Mouse (Mus musculus) spleen, adult 2 months (tissue): ENCODE data around the gene Insig1. TPM values are rescaled to one million over a fixed set of nuclear protein-coding genes. Genes with fewer than 3 reads are reported as not detected.

Experiments
- DNase-seq, 2 experiments: peaks; one replicate each; pipeline versions ENCODE4 v3.0.0 to v3.0.0-alpha.2; 2012 to 2021; ENCODE audit warnings: low spot score in 2 of 2, low read depth in 1 of 2
- H3K27ac ChIP-seq: fragments of 200-500 bp; 2 replicates; pipeline ENCODE4 v1.5.1; 2012; ENCODE audit warnings: low read length, inconsistent platforms; ENCODE audit not compliant: insufficient read depth
- H3K27me3 ChIP-seq: fragments of 200-500 bp; 2 replicates; pipeline ENCODE4 v1.6.1; 2012; ENCODE audit warnings: mild to moderate bottlenecking, moderate library complexity, low read length, inconsistent platforms; ENCODE audit not compliant: control insufficient read depth, insufficient read depth
- H3K36me3 ChIP-seq: fragments of 200-500 bp; 2 replicates; pipeline ENCODE4 v1.6.1; 2012; ENCODE audit warnings: mild to moderate bottlenecking, low read length, inconsistent platforms; ENCODE audit not compliant: control insufficient read depth, insufficient read depth
- H3K4me1 ChIP-seq: fragments of 200-500 bp; 2 replicates; pipeline ENCODE4 v1.6.1; 2011; ENCODE audit warnings: inconsistent platforms; ENCODE audit not compliant: control insufficient read depth, insufficient read depth, insufficient read length
- H3K4me3 ChIP-seq: fragments of 200-500 bp; 2 replicates; pipeline ENCODE4 v1.5.1; 2011; ENCODE audit warnings: mild to moderate bottlenecking, inconsistent platforms; ENCODE audit not compliant: insufficient read depth, insufficient read length; ENCODE audit errors: extremely low read depth
- CTCF ChIP-seq: fragments of 200-500 bp; IDR thresholded peaks from 2 replicates; pipeline ENCODE4 v1.5.1; 2011; ENCODE audit warnings: mild to moderate bottlenecking, inconsistent platforms; ENCODE audit not compliant: insufficient read depth, insufficient read length, insufficient replicate concordance; ENCODE audit errors: extremely low read depth
- POLR2A ChIP-seq: fragments of 200-500 bp; IDR thresholded peaks from 2 replicates; pipeline ENCODE4 v1.6.1; 2011; ENCODE audit warnings: low read depth, low read length, inconsistent platforms
- WGBS: fragments of 180-500 bp; shearing (Covaris S2); methylation state at CpG from one replicate; pipeline ENCODE4 v1.1.7; 2018; 5-methylcytosine and 5-hydroxymethylcytosine counted together
- polyA plus RNA-seq: library from polyadenylated mRNA; depleted of rRNA; stranded (reverse); fragments of >200 nt; gene quantifications from 2 replicates; pipeline ENCODE4 v1.2.3, GENCODE M21; 2012

Gene Insig1
- polyA plus RNA-seq, 1 experiment, result 20.6 TPM

GRCm38 (mm10) chr5:28061011-28061410, 10.2 kb upstream of the Insig1 start:
- WGBS, result 86% methylated on average over 6 of the region's 6 CpGs
- Histone ChIP-seq H3K4me1 (peaks cover 3% of the 10 kb centered on the region; the same call in 1 of the 2 replicates), H3K27me3 (no peaks in the 10 kb centered on the region), H3K27ac (no peak overlapping the region), H3K4me3 (no peak overlapping the region), H3K36me3 (no peaks in the 10 kb centered on the region)
- DNase-seq, result no peak
- TF ChIP-seq POLR2A, result no peak
- TF ChIP-seq CTCF, result no peak

DNA sequence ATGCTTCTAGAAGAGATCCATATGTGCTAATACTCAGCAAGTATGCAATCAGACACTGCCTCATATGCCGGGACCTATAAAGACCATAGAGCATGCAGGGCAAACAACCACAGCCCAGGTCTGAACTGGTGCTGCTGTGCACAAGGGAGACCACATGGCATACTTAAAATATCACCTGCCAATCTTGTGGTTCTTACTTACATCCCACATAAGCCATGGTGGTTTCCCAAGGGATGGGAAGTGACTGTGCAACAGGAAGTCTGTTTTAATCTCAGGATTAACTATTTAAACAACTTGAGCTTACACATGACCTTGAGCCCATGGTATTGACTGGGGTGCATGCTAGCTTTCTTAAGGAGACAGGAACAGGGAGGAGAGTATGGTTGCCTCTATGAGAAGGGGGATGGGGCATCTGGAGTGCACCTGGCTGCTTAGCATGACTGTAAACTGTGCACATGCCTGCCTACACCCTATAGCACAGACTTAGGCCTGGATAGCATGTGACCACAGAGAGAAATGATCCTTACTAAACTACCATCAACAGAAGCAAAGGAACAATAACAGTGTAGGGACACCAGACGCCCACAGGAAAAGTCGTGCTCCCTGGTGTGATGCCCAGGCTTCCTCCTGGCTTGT, 7.1 kb upstream of the Insig1 start:
- no peak overlapping the region for H3K4me3 ChIP-seq
- no peak overlapping the region for H3K27ac ChIP-seq
- peaks cover 3% of the 10 kb centered on the region; the same call in 1 of the 2 replicates for H3K4me1 ChIP-seq
- H3K36me3 ChIP-seq, result no peaks in the 10 kb centered on the region
- TF ChIP-seq CTCF (no peak), POLR2A (no peak)
- no peaks in the 10 kb centered on the region for H3K27me3 ChIP-seq
- DNase-seq, result no peak
- WGBS, result 9% methylated on average over 3 of the region's 3 CpGs

DNA sequence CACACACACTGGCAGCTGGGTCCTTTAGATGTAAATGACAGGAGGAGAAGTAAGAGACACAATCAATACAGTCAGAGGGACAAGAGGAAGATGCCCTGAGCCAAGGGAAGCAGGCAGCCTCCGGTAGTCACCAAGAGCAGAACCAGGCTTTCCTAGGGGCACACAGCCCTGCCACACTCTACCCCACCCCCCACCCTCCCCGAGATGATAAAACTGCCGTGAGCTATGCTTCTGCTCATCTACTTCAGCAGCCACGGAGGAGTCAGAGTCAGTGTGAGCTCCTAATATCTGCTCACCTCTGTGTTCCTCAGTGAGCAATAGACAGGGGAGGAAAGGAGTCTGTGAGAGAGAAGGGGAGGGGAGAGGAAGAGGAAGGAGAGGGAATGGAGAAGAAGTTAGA, 5.9 kb upstream of the Insig1 start:
- Histone ChIP-seq H3K36me3 (no peaks in the 10 kb centered on the region), H3K4me3 (no peak overlapping the region), H3K27ac (no peak overlapping the region), H3K4me1 (peaks cover 6% of the 10 kb centered on the region; the same call in 1 of the 2 replicates), H3K27me3 (no peaks in the 10 kb centered on the region)
- 14% methylated on average over 4 of the region's 4 CpGs for WGBS
- DNase-seq, result no peak
- TF ChIP-seq POLR2A (no peak), CTCF (no peak)

GRCm38 (mm10) chr5:28066311-28066710, 4.9 kb upstream of the Insig1 start:
- Histone ChIP-seq H3K27ac (no peak overlapping the region), H3K4me1 (peaks cover 8% of the 10 kb centered on the region; the same call in 1 of the 2 replicates), H3K4me3 (no peak overlapping the region), H3K27me3 (no peaks in the 10 kb centered on the region), H3K36me3 (no peaks in the 10 kb centered on the region)
- DNase-seq, result no peak
- 88% methylated on average over 5 of the region's 5 CpGs for WGBS
- no peak for TF ChIP-seq CTCF
- TF ChIP-seq POLR2A, result no peak

DNA sequence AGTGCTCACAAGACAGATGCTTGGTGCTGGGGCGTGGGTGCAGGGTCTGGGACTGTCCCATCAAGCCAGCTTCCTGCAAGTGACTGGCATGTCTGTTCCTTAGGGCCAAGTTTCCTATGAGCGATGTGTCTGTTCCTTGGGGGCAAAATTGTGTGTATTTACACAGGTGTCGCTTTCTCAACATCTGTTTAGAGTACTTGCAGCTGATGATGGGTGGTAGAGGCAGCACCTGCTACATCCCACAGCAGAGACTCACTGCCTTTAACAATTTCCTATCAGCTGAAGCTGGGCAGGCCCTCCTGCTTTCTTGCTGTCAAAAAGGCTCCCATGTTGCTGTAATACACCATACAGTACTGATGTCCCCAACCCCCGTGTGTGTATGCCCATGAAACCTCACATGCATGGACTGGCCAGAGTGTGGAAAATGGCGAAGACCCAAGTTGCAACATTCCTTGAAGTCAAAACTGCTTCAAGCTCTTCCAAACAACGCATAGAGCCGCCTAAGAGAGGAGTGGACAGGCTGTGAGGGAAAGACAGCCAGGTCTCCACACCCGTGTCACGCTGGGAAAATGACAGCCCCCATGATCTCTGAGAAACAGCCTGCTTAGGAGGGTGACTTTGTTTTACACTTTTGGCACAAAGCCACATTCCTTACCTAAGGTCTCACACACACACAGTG, 875 bp upstream of the Insig1 start:
- peak overlapping the region; percentile 28; the same call in 1 of the 2 replicates for H3K27ac ChIP-seq
- H3K4me3 ChIP-seq, result peak overlapping the region; percentile 67
- no peak for TF ChIP-seq POLR2A
- TF ChIP-seq CTCF, result no peak
- H3K4me1 ChIP-seq, result peaks cover 10% of the 10 kb centered on the region; the same call in 1 of the 2 replicates
- H3K36me3 ChIP-seq, result peaks cover 10% of the 10 kb centered on the region
- DNase-seq, result peak; percentile 4 to 9
- WGBS, result 24% methylated on average over 9 of the region's 9 CpGs
- no peaks in the 10 kb centered on the region for H3K27me3 ChIP-seq

DNA sequence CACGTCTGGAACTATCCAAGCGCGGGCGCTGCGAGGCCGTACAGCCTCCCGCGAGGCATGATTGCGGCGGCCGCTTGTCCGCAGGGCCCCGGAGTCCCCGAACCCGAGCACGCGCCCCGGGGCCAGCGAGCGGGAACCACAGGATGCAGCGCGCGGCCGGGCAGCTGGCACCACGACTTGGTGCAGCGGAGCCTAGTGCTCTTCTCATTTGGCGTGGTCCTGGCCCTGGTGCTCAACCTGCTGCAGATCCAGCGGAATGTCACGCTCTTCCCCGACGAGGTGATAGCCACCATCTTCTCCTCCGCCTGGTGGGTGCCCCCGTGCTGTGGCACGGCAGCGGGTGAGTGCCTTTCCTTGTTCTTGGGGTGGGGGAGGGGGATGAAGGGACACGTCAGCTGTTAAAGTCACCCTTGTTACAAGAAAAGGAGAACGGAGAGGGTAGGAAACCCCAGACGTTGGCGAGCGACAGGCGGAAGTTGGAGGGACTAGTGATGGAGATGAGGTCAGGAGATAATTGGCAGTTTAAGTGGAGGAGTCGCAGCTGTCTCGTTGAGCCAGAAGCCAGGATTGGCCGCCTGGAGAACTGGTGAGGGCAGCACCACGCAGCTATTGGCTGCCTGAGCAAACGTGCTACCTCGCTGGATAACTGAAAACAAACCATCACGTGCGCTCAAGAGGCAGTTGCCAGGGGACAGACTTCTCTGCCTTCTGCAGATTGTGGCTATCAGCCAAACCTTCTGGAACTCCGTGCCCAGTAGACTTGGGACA, 477 bp downstream of the Insig1 start:
- DNase-seq, result peak; percentile 70 to 76
- Histone ChIP-seq H3K4me3 (peak overlapping the region; percentile 87), H3K36me3 (peaks cover 21% of the 10 kb centered on the region), H3K27me3 (no peaks in the 10 kb centered on the region), H3K4me1 (peaks cover 10% of the 10 kb centered on the region; the same call in 1 of the 2 replicates), H3K27ac (peak overlapping the region; percentile 84)
- TF ChIP-seq CTCF (no peak), POLR2A (no peak)
- under 1% methylated on average over 50 of the region's 50 CpGs for WGBS
